Mouse (Mus musculus) liver, embryonic 15.5 days (tissue): ENCODE data around the gene Jag2. TPM values are rescaled to one million over a fixed set of nuclear protein-coding genes. Genes with fewer than 3 reads are reported as not detected.

ENCODE experiments used
- ATAC-seq: fragments of 200-750 bp; cut with Nextera tagmentation; 2 replicates; pipeline ENCODE4 v1.8.0; 2017; ENCODE audit warnings: moderate number of reproducible peaks, mild to moderate bottlenecking, moderate library complexity; ENCODE audit not compliant: insufficient read depth
- H3K27ac ChIP-seq: fragments of 300-500 bp; sonication (generic); replicated peaks from 2 replicates; pipeline ENCODE4 v1.5.1; 2015; ENCODE audit warnings: mild to moderate bottlenecking, inconsistent platforms
- H3K27me3 ChIP-seq: fragments of 300-500 bp; sonication (generic); 2 replicates; pipeline ENCODE4 v1.6.1; 2015; ENCODE audit warnings: mild to moderate bottlenecking, inconsistent platforms
- H3K36me3 ChIP-seq: fragments of 300-500 bp; sonication (generic); replicated peaks from 2 replicates; pipeline ENCODE4 v1.6.1; 2015; ENCODE audit warnings: moderate library complexity, mild to moderate bottlenecking, inconsistent platforms
- H3K4me1 ChIP-seq: fragments of 300-500 bp; sonication (generic); replicated peaks from 2 replicates; pipeline ENCODE4 v1.6.1; 2015; ENCODE audit warnings: inconsistent platforms
- H3K4me2 ChIP-seq: fragments of 300-500 bp; sonication (generic); 2 replicates; pipeline ENCODE4 v1.6.1; 2015; ENCODE audit warnings: moderate library complexity, mild to moderate bottlenecking, inconsistent platforms
- H3K4me3 ChIP-seq: fragments of 300-500 bp; sonication (generic); replicated peaks from 2 replicates; pipeline ENCODE4 v1.5.1; 2015; ENCODE audit warnings: mild to moderate bottlenecking, inconsistent platforms
- H3K9ac ChIP-seq: fragments of 300-500 bp; sonication (generic); 2 replicates; pipeline ENCODE4 v1.6.1; 2015; ENCODE audit warnings: moderate library complexity, mild to moderate bottlenecking, inconsistent platforms
- H3K9me3 ChIP-seq: fragments of 300-500 bp; sonication (generic); replicated peaks from 2 replicates; pipeline ENCODE4 v1.6.1; 2016; ENCODE audit warnings: inconsistent platforms
- WGBS: fragments of 180-500 bp; shearing (Covaris S2); methylation state at CpG from one replicate; pipeline ENCODE4 v1.1.7; 2015; ENCODE audit warnings: mixed read lengths; ENCODE audit not compliant: insufficient replicate concordance; 5-methylcytosine and 5-hydroxymethylcytosine counted together
- polyA plus RNA-seq: library from polyadenylated mRNA; unstranded; fragments of >200 nt; fragmentation: Nextera tagmentation; extraction: Ambion mirVana; gene quantifications from 2 replicates; pipeline ENCODE4 v1.2.1, GENCODE M21; 2015

Gene Jag2
- polyA plus RNA-seq, 1 experiment from 2014 or later: 0.32 TPM

- 45% methylated on average over 4 of the region's 4 CpGs for WGBS
- no peak for ATAC-seq
These were observed 30.6 kb downstream of the Jag2 start for GRCm38 (mm10) chr12:112898960-112899359.

GRCm38 (mm10) chr12:112898351-112898750 is 31.2 kb downstream of the Jag2 start:
- Histone ChIP-seq H3K4me2 (no peak overlapping the region), H3K27me3 (peaks cover 29% of the 10 kb centered on the region), H3K4me1 (no peaks in the 10 kb centered on the region), H3K4me3 (no peak overlapping the region), H3K36me3 (no peaks in the 10 kb centered on the region), H3K9ac (no peak overlapping the region), H3K9me3 (no peaks in the 10 kb centered on the region), H3K27ac (no peak overlapping the region)
- WGBS: 63% methylated on average over 12 of the region's 12 CpGs
- no peak for ATAC-seq

More at GRCm38 (mm10) chr12:112898960-112899359, 30.6 kb downstream of the Jag2 start:
- Histone ChIP-seq H3K4me2 (no peak overlapping the region), H3K27me3 (peaks cover 26% of the 10 kb centered on the region), H3K4me3 (no peak overlapping the region), H3K9me3 (no peaks in the 10 kb centered on the region), H3K36me3 (no peaks in the 10 kb centered on the region), H3K4me1 (no peaks in the 10 kb centered on the region), H3K27ac (no peak overlapping the region), H3K9ac (no peak overlapping the region)

- Histone ChIP-seq H3K4me2 (no peak overlapping the region), H3K4me1 (no peaks in the 10 kb centered on the region), H3K36me3 (no peaks in the 10 kb centered on the region), H3K9me3 (no peaks in the 10 kb centered on the region), H3K4me3 (no peak overlapping the region), H3K27me3 (peaks cover 29% of the 10 kb centered on the region), H3K9ac (no peak overlapping the region), H3K27ac (no peak overlapping the region)
- no peak for ATAC-seq
- WGBS: 12% methylated on average over 16 of the region's 16 CpGs
These were observed 31.9 kb downstream of the Jag2 start for GRCm38 (mm10) chr12:112897522-112898212.

GRCm38 (mm10) chr12:112894969-112895368 is 34.6 kb downstream of the Jag2 start:
- Histone ChIP-seq H3K4me2 (no peak overlapping the region), H3K4me1 (no peaks in the 10 kb centered on the region), H3K9ac (no peak overlapping the region), H3K27me3 (peaks cover 29% of the 10 kb centered on the region), H3K27ac (no peak overlapping the region), H3K36me3 (no peaks in the 10 kb centered on the region), H3K4me3 (no peak overlapping the region), H3K9me3 (no peaks in the 10 kb centered on the region)
- WGBS: 6% methylated on average over 4 of the region's 4 CpGs
- ATAC-seq: no peak

- Histone ChIP-seq H3K27me3 (peaks cover 29% of the 10 kb centered on the region), H3K9me3 (no peaks in the 10 kb centered on the region), H3K9ac (no peak overlapping the region), H3K4me1 (no peaks in the 10 kb centered on the region), H3K4me3 (no peak overlapping the region), H3K4me2 (no peak overlapping the region), H3K36me3 (no peaks in the 10 kb centered on the region), H3K27ac (no peak overlapping the region)
- WGBS: 13% methylated on average over 11 of the region's 11 CpGs
- ATAC-seq: no peak
These were observed 35.2 kb downstream of the Jag2 start for GRCm38 (mm10) chr12:112894303-112894884.

- no peak overlapping the region for H3K4me2 ChIP-seq
- ATAC-seq: no peak
- no peak overlapping the region for H3K27ac ChIP-seq
- no peaks in the 10 kb centered on the region for H3K27me3 ChIP-seq
- WGBS: 50% methylated on average over 7 of the region's 7 CpGs
- H3K36me3 ChIP-seq: no peaks in the 10 kb centered on the region
- no peaks in the 10 kb centered on the region for H3K9me3 ChIP-seq
- H3K4me1 ChIP-seq: no peaks in the 10 kb centered on the region
- H3K9ac ChIP-seq: no peak overlapping the region
- no peak overlapping the region for H3K4me3 ChIP-seq
These were observed 44.1 kb downstream of the Jag2 start for GRCm38 (mm10) chr12:112885465-112885864.

DNA sequence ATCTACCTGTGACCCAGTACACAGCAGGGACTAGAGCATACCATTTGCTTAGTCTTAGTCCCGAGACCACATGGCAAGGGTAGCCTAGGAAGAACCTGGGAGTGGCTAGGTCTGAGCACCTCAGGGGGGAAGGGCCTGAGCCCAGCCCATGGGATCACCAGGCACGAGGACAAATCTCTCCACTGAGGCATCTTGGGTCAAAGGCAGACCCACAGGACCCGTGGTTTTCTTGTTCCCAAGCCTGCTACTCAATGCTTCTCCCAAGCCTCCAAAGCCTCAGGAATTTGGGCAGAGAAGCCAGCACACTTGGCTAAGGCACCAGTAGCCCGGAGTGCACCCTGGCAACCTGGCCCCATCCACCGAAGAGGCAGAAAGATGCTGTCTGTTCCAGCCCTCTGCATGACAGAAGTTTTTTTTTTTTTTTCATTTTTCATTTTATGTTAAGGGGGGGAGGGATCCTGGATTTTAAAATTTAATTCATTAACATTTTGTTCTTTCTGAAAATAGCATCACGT is 48.2 kb downstream of the Jag2 start:
- peaks cover 38% of the 10 kb centered on the region for H3K27me3 ChIP-seq
- no peaks in the 10 kb centered on the region for H3K36me3 ChIP-seq
- no peak overlapping the region for H3K4me3 ChIP-seq
- no peaks in the 10 kb centered on the region for H3K9me3 ChIP-seq
- H3K9ac ChIP-seq: no peak overlapping the region
- H3K27ac ChIP-seq: no peak overlapping the region
- H3K4me2 ChIP-seq: no peak overlapping the region
- ATAC-seq: no peak
- WGBS: 56% methylated on average over 6 of the region's 6 CpGs
- H3K4me1 ChIP-seq: peaks cover 10% of the 10 kb centered on the region

DNA sequence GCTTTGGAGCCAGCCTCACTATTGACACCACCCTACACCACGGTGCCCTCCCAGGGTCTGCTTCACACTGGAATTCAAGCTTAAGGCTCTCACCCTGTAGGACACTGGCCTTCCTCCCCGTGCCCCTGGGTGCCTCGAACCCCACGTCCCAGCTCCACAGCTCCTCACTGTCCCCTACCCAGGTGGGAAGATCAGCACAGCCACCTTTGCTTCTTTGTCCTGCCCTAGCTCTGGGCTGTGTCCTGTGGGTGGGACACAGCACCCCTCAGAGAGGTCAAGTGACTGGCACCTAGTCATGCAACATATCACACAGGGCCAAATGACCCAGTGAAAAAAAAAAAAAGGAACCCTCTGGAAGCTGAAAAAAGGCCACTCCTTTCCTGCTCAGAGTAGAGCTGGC is 48.9 kb downstream of the Jag2 start:
- Histone ChIP-seq H3K4me1 (peaks cover 14% of the 10 kb centered on the region), H3K4me3 (no peak overlapping the region), H3K36me3 (no peaks in the 10 kb centered on the region), H3K9ac (no peak overlapping the region), H3K27ac (no peak overlapping the region), H3K27me3 (peaks cover 45% of the 10 kb centered on the region), H3K9me3 (no peaks in the 10 kb centered on the region), H3K4me2 (no peak overlapping the region)
- 59% methylated on average over 4 of the region's 4 CpGs for WGBS
- ATAC-seq: no peak

DNA sequence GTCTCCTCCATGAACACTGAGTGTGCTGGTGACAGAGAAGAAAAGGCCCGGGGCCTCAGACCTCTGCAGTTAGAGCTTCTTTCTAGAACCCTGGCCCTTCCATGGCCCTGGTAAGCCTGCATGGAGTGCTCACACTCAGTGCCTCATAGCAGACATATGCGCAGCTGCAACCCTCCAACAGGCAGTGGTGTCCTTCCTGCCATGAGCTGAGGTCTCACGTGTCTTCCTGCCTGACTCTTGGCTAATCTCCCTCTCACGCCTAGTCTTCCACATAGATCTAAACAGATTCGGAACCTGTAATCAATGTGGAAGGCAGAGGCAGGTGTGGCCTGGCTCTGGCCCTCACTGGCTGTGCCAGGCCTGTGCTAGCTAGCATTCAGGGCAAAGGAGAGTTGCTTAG is 49.8 kb downstream of the Jag2 start:
- peaks cover 54% of the 10 kb centered on the region for H3K27me3 ChIP-seq
- H3K9me3 ChIP-seq: no peaks in the 10 kb centered on the region
- H3K27ac ChIP-seq: no peak overlapping the region
- H3K36me3 ChIP-seq: no peaks in the 10 kb centered on the region
- H3K9ac ChIP-seq: no peak overlapping the region
- WGBS: 51% methylated on average over 5 of the region's 5 CpGs
- H3K4me2 ChIP-seq: no peak overlapping the region
- no peak overlapping the region for H3K4me3 ChIP-seq
- ATAC-seq: no peak
- H3K4me1 ChIP-seq: peaks cover 14% of the 10 kb centered on the region

DNA sequence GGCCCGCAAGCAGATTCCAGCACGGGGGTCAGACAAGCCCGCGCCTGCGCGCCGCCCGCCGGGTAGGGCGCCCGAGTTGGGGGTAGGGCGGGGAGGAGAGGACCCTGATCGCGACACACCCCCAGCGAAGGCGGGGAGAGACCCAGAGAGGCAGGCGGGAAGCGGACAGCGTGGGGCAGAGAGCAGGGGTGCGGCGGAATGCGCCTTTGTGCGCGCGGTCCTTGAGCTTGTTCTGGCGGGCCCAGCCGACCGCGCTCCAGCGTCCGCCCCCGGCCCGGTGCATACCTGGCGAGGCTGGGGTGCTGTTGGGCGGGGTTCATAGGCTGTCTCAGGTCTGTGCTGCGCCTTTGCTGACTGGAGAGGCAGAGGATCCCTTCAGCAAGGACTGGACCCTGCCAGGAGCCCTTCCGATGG is 52.0 kb downstream of the Jag2 start:
- Histone ChIP-seq H3K27ac (no peak overlapping the region), H3K27me3 (peaks cover 75% of the 10 kb centered on the region), H3K4me3 (peak overlapping the region; percentile 18), H3K9ac (no peak overlapping the region), H3K36me3 (no peaks in the 10 kb centered on the region), H3K9me3 (no peaks in the 10 kb centered on the region), H3K4me2 (peak overlapping the region; percentile 54), H3K4me1 (peaks cover 21% of the 10 kb centered on the region)
- ATAC-seq: no peak
- 3% methylated on average over 36 of the region's 37 CpGs for WGBS

DNA sequence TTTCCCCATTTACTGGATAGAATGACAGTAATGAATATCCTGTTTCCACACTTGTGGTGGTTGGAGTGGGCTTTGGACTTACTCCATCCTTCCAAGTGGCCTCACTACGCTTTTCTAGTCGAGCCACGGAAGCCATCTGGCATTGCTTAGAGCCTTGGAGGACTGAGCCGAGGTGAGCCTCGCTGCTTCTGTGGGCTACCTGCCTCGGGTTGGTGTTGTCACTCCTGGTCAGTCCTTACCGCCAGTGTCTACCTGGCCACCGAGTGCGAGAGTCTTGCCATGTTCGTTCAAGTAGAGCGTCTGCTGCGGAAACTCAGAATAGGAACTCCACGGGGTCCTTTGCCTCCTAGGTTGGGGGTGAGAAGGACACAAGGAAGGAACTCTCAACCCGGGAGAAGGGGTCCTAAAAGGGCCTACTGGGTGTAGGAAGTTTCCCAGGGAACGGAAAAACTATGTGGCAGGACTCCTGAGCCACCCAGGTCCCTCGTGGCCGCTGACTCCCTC is 52.5 kb downstream of the Jag2 start:
- ATAC-seq: no peak
- 5% methylated on average over 17 of the region's 17 CpGs for WGBS
- Histone ChIP-seq H3K9ac (no peak overlapping the region), H3K9me3 (no peaks in the 10 kb centered on the region), H3K27ac (no peak overlapping the region), H3K4me3 (peak overlapping the region; percentile 18), H3K36me3 (no peaks in the 10 kb centered on the region), H3K27me3 (peaks cover 79% of the 10 kb centered on the region), H3K4me2 (peak overlapping the region; percentile 54), H3K4me1 (peaks cover 21% of the 10 kb centered on the region)
